Comparison of ENCODE assay signal across 8 mouse cellular contexts in genomic region chr2:31246251-31246971, GRCm38 (mm10). TPM values are rescaled to one million over a fixed set of nuclear protein-coding genes. Genes with fewer than 3 reads are reported as not detected.
DNase-seq lines count a peak whose midpoint lies in the region; ATAC-seq and TF ChIP-seq lines count a peak whose summit lies in the region.

No protein-coding gene starts in this region.

- TF ChIP-seq CTCF in cortical plate, adult 2 months (IDR thresholded peaks at IDR 0.05; ENCODE audit: extremely low read depth, insufficient read depth, low read length) = no peak
- TF ChIP-seq CTCF in liver, postnatal 0 days (IDR thresholded peaks at IDR 0.05; ENCODE audit: low read depth) = no peak
- TF ChIP-seq CTCF in small intestine, adult 2 months (IDR thresholded peaks at IDR 0.05; ENCODE audit: extremely low read depth, insufficient read length, insufficient replicate concordance, low read depth, low read length) = no peak

- WGBS in kidney, embryonic 14.5 days = under 1% methylated on average over 34 of the region's 41 CpGs
- under 1% methylated on average over 41 of the region's 41 CpGs for WGBS in hindbrain, embryonic 10.5 days
- WGBS in liver, postnatal 0 days (ENCODE audit: insufficient replicate concordance) = 4% methylated on average over 33 of the region's 41 CpGs
- WGBS in small intestine, adult 2 months = 3% methylated on average over 41 of the region's 41 CpGs

- H3K4me2 ChIP-seq in kidney, embryonic 14.5 days (replicated peaks; ENCODE audit: low read depth, low read length) = peak overlapping the region; percentile 84
- peak overlapping the region; percentile 88 for H3K4me2 ChIP-seq in liver, postnatal 0 days (ENCODE audit: low read depth, low read length)

- TF ChIP-seq POLR2A in cortical plate, adult 2 months (IDR thresholded peaks at IDR 0.05; ENCODE audit: extremely low read depth, insufficient read depth, low read length) = no peak
- TF ChIP-seq POLR2A in small intestine, adult 2 months (IDR thresholded peaks at IDR 0.05; ENCODE audit: low read depth, low read length) = no peak

- peak overlapping the region; percentile 83 for H3K4me3 ChIP-seq in kidney, embryonic 14.5 days (ENCODE audit: low read length)
- peak overlapping the region; percentile 99 for H3K4me3 ChIP-seq in cortical plate, adult 2 months (ENCODE audit: insufficient read depth, low read length)
- H3K4me3 ChIP-seq in hindbrain, embryonic 10.5 days = peak overlapping the region; percentile 94
- H3K4me3 ChIP-seq in liver, postnatal 0 days (ENCODE audit: low read depth, low read length) = peak overlapping the region; percentile 54
- peak overlapping the region; percentile 69 for H3K4me3 ChIP-seq in small intestine, adult 2 months (ENCODE audit: low read depth, low read length)

- peaks cover 28% of the 10 kb centered on the region for H3K4me1 ChIP-seq in kidney, embryonic 14.5 days (ENCODE audit: control insufficient read depth, insufficient read depth, low read length)
- no peaks in the 10 kb centered on the region for H3K4me1 ChIP-seq in cortical plate, adult 2 months (ENCODE audit: control insufficient read depth, insufficient read depth, low read length)
- peaks cover 62% of the 10 kb centered on the region for H3K4me1 ChIP-seq in hindbrain, embryonic 10.5 days (replicated peaks)
- peaks cover 5% of the 10 kb centered on the region for H3K4me1 ChIP-seq in liver, postnatal 0 days (ENCODE audit: insufficient read depth)
- peaks cover 5% of the 10 kb centered on the region; the same call in 1 of the 2 replicates for H3K4me1 ChIP-seq in small intestine, adult 2 months (ENCODE audit: control insufficient read depth, insufficient read depth, insufficient read length, low read length)

- no peaks in the 10 kb centered on the region for H3K9me3 ChIP-seq in kidney, embryonic 14.5 days (ENCODE audit: control insufficient read depth, low read length)
- no peaks in the 10 kb centered on the region for H3K9me3 ChIP-seq in hindbrain, embryonic 10.5 days
- no peaks in the 10 kb centered on the region for H3K9me3 ChIP-seq in liver, postnatal 0 days (ENCODE audit: low read length)

- peak overlapping the region; percentile 73; the same call in 1 of the 2 replicates for H3K27ac ChIP-seq in kidney, embryonic 14.5 days (ENCODE audit: low read depth, low read length)
- H3K27ac ChIP-seq in cortical plate, adult 2 months (ENCODE audit: insufficient read depth, low read length) = peak overlapping the region; percentile 40
- peak overlapping the region; percentile 96 for H3K27ac ChIP-seq in hindbrain, embryonic 10.5 days
- no peak overlapping the region for H3K27ac ChIP-seq in liver, postnatal 0 days (ENCODE audit: low read depth)
- H3K27ac ChIP-seq in small intestine, adult 2 months (ENCODE audit: insufficient read depth, low read depth, low read length) = no peak overlapping the region

- H3K27me3 ChIP-seq in kidney, embryonic 14.5 days (ENCODE audit: control insufficient read depth, insufficient read depth, low read length) = no peaks in the 10 kb centered on the region
- H3K27me3 ChIP-seq in hindbrain, embryonic 10.5 days (ENCODE audit: insufficient read depth, poor library complexity, severe bottlenecking) = peaks cover 40% of the 10 kb centered on the region
- peaks cover 32% of the 10 kb centered on the region for H3K27me3 ChIP-seq in liver, postnatal 0 days (ENCODE audit: insufficient read depth, low read length)
- peaks cover 33% of the 10 kb centered on the region for H3K27me3 ChIP-seq in small intestine, adult 2 months (ENCODE audit: control insufficient read depth, insufficient read depth, low read length)

- no peak for DNase-seq in kidney, adult 18-20 months
- peak; percentile 61 for DNase-seq in ES-CJ7 (ENCODE audit: low read depth, low spot score)
- peak; percentile 59 for DNase-seq in hindbrain, embryonic 10.5 days (ENCODE audit: low spot score)
- DNase-seq in liver, postnatal 0 days = no peak
- no peak for DNase-seq in ovary, postnatal 10 days (ENCODE audit: low spot score)

- ATAC-seq in kidney, embryonic 14.5 days (ENCODE audit: low FRiP score, low TSS enrichment) = peak; percentile 60
- no peak for ATAC-seq in liver, postnatal 0 days

- TF ChIP-seq EP300 in liver, postnatal 0 days (IDR thresholded peaks at IDR 0.05; ENCODE audit: low read depth) = no peak

- H3K36me3 ChIP-seq in kidney, embryonic 14.5 days (ENCODE audit: control insufficient read depth, insufficient read depth, low read length) = peaks cover 5% of the 10 kb centered on the region; the same call in 1 of the 2 replicates
- peaks cover 27% of the 10 kb centered on the region; the same call in 1 of the 2 replicates for H3K36me3 ChIP-seq in hindbrain, embryonic 10.5 days
- no peaks in the 10 kb centered on the region for H3K36me3 ChIP-seq in liver, postnatal 0 days (replicated peaks; ENCODE audit: insufficient read depth, low read length)
- H3K36me3 ChIP-seq in small intestine, adult 2 months (ENCODE audit: control insufficient read depth, insufficient read depth, low read length) = no peaks in the 10 kb centered on the region

- H3K9ac ChIP-seq in kidney, embryonic 14.5 days (ENCODE audit: low read depth, low read length) = peak overlapping the region; percentile 93
- H3K9ac ChIP-seq in liver, postnatal 0 days (replicated peaks) = peak overlapping the region; percentile 50

RNA-seq across cellular contexts. Expression of gene Ncs1, which starts 0.8 kb away (rescaled TPM):
- 34.5 and 57.0 TPM in 2 replicates for polyA plus RNA-seq in kidney, embryonic 14.5 days (2014; fragmentation: Nextera tagmentation; extraction: Ambion mirVana)
- polyA plus RNA-seq in cortical plate, adult 2 months (2012; rRNA removed) = 167 and 176 TPM in 2 replicates
- 49.7 and 65.9 TPM in 2 replicates for polyA plus RNA-seq in hindbrain, embryonic 10.5 days (2016; fragmentation: Nextera tagmentation; extraction: Ambion mirVana)
- polyA plus RNA-seq in liver, postnatal 0 days (2015; fragmentation: Nextera tagmentation; extraction: Ambion mirVana) = 0.46 and 0.62 TPM in 2 replicates
- 0.75 and 0.95 TPM in 2 replicates for polyA plus RNA-seq in small intestine, adult 2 months (2012; rRNA removed)

Comparison
In these comparisons a context has a peak if more than half of its experiments do, and no peak if none do; other contexts are left out.
1. H3K27ac ChIP-seq: peak in kidney, embryonic 14.5 days (single experiment), cortical plate, adult 2 months (single experiment) and hindbrain, embryonic 10.5 days (single experiment); none in liver, postnatal 0 days (single experiment) and small intestine, adult 2 months (single experiment).
2. DNase-seq: peak in ES-CJ7 (single experiment) and hindbrain, embryonic 10.5 days (single experiment); none in kidney, adult 18-20 months (single experiment), liver, postnatal 0 days (single experiment) and ovary, postnatal 10 days (single experiment).
3. RNA of gene Ncs1, which starts 0.8 kb away (polyA plus RNA-seq): 167 to 176 TPM in cortical plate, adult 2 months, 49.7 to 65.9 TPM in hindbrain, embryonic 10.5 days and 34.5 to 57.0 TPM in kidney, embryonic 14.5 days; 0.75 to 0.95 TPM in small intestine, adult 2 months and 0.46 to 0.62 TPM in liver, postnatal 0 days; every median in the first group is over 10 times any median in the second.
4. Peak in every context shown above with its lines, with median percentiles within 50 percentile points of each other: H3K4me3 ChIP-seq.